Mouse (Mus musculus): ENCODE data around the gene Spop. TPM values are rescaled to one million over a fixed set of nuclear protein-coding genes. Genes with fewer than 3 reads are reported as not detected.
"Not testable (repeated sequence)": the region's sequence is repeated elsewhere in the genome, so short reads cannot be mapped to it uniquely, and the experiment has no call there.

Spop gene
- total RNA-seq, 2 experiments from 2014 or later, result 103 to 126 TPM

DNA sequence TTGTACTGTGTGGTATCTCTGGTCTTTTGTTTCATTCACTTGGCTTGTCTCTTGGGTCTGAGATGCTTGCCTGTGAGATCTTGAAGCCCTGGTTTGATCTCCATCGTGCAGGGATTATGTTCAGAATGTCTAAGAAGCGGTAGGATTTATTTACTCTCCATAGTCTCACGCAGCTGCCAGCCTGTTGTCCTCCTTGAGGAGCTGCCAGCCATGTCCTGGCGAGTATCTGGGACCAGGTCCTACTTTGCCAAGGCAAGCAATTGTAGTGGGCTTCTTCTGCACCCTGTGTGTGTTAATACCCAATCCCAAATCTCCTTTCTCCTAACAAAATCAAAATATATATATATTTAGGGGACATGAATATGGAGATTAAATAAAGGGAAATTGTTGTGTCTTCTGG, 79.1 kb downstream of the Spop start:
- intact Hi-C loops (cut with DNase I), result no loop called here
- DNase-seq, result peak; percentile 66

DNA sequence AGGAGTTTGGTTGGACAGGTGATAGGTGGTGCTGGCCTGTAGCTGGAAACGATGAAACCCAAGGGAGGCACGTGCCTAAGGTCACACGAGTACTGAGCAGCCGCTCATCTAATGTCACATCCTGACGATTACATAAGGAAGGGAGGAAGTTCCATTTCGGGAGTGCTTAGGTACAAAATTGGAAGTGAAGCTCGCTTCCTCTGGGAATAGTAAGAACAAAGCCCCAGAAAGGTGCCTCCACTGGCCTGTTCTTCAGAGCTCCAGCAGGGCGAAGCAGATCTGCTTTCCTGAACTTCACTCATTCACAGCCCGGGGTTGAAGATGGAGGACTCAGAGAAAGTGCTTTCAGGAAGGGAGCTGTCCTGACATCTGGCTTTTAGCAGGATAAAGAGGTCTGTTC, 80.1 kb downstream of the Spop start:
- intact Hi-C loops (cut with DNase I), result no loop called here
- DNase-seq, result no peak

DNA sequence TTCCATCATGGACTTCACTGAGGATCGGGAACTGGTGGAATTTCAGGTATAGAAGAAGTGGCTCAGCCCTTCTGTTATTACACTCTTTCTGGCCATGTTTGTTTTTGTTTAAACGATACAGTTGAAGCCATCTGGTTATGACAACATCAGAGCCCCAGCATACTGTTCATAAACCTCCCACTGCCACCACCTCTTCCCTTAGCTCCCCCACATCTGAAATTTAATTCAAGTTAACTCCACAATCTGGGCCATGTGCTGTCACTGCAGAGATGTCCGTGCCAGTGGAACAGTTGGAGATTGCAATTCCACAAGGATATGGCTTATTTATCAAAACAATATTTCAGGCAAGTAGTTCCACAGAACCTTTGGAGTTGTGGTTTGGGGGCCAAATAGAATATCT, 80.5 kb downstream of the Spop start:
- intact Hi-C loops (cut with DNase I), result no loop called here
- no peak for DNase-seq

DNA sequence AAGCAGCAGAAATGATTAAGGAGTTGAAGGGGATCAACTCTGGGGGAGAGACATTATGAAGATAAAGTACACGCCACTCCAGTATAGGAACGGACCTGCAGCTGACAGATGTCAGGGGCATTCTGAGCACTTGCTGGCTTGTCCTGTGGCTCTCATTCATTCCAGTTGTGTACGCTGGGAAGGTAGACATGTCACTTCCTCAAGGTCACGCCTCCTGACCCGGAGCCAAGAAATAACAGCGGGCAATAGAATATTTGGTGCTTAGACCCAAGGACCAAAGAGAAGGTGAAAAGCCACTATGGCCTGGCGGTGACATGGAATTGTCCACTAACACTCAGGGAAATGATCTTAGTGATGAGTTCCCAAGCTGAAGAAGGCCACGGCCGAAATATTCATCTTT, 82.0 kb downstream of the Spop start:
- no peak for DNase-seq
- intact Hi-C loops (cut with DNase I), result no loop called here

DNA sequence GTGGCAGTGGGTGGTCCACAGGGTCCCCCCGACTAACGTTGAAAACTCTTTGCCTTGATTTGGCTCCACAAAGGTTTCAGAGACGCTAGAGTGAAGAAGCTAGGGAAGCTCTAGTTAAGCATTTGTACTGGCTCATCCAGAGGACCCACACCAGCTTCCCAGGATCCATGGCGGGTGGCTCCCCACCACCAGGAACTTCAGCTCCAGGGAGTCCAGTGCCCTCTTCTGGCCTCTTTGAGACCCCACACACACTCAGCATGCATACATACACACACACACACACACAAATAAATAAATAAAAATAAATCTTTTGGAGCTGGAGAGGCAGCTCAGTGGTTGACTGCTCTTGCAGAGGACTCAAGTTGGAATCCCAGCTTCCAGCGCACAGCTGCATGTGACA, 84.0 kb downstream of the Spop start:
- intact Hi-C loops (cut with DNase I), result no loop called here
- DNase-seq, result no peak

- intact Hi-C loops (cut with DNase I), result no loop called here
These were observed 86.5 kb downstream of the Spop start for GRCm38 (mm10) chr11:95500412-95500811.

GRCm38 (mm10) chr11:95500836-95501235, 87.0 kb downstream of the Spop start:
- intact Hi-C loops (cut with DNase I), result no loop called here
- DNase-seq, result peak; percentile 64

More at GRCm38 (mm10) chr11:95500412-95500811, 86.5 kb downstream of the Spop start:
- DNase-seq, result no peak

- DNase-seq; intact Hi-C loops (cut with DNase I): not testable (repeated sequence)
These were observed 87.9 kb downstream of the Spop start for GRCm38 (mm10) chr11:95501826-95502225.

- intact Hi-C loops (cut with DNase I), result no loop called here
- DNase-seq, result no peak
These were observed 89.8 kb downstream of the Spop start for GRCm38 (mm10) chr11:95503581-95504180.

DNA sequence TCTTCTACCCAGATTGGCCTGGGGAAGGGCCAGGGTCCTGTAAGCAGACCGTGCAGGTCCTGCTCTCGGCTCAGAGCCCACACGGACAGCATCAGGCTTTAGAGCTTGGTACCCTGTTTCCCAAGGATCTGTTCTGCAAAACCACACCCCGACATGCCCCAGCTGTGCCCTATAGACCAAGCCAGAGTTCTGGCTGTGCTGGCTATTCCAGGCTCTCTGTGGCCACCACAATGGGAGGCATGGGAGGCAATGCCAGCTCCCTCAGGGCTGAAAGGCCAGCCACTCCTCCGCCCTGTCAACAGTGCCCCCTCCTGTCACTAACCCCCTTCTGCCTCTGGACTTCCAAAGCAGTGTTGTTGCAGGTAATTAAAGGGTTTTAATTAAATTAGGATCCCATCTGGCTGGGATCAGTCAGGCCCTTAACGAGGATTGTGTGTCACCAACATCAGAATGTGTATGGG, 90.4 kb downstream of the Spop start:
- DNase-seq, result peak; percentile 56
- intact Hi-C loops (cut with DNase I), result no loop called here

DNA sequence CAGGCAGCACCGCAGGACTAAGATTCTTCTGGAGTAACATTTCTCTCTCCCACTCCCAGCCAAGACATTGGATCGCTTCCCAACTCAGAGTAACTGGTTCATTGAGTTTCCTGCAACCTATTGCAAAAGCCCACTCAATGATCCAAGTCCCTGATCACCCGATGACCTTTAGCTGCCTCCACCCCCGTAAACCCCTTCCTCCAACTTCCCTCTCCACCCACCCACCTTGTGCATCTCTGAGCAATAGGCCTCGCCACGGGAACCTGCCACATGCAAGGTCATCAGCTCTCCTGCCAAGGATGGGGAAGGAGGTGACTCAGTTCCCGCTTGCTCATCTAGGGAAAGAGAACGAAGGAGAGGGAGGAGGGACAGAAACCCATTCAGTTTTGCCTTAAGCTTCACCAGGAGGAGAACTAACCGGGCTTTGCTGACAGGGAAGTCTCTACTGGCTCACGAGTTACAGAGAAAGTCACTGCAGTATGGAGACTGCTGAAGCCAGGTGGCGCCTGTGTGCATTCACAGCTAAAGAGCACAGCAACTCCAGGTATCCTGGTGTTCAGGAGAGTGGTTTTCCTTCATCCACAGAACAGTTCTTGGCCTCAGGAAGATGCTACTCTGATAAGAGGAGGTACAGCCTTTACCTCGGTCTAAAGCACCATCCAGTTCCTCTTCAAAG, 93.3 kb downstream of the Spop start:
- no peak for DNase-seq
- intact Hi-C loops (cut with DNase I), result no loop called here

DNA sequence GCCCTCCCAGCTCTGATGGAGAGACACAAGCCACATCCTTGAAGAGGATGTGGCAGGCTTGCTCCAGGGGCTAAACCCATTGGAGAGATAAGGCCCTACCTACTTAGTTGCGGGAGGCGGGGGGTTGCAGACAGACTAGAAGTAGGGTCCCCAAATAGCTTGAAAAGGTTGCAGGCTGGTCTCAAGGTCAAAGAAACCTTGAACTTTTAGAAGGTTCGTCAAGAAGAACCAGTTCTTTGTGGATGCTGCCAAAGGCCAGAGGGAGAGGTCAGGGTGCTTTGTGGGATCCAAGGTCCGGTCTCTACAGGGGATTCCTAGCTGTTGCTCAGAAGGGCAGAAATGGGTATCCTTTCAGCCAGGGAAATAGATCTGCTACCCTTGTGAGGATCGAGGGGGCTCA, 93.9 kb downstream of the Spop start:
- no peak for DNase-seq
- intact Hi-C loops (cut with DNase I), result no loop called here

- peak; percentile 62 for DNase-seq
- intact Hi-C loops (cut with DNase I), result no loop called here
These were observed 94.5 kb downstream of the Spop start for GRCm38 (mm10) chr11:95508211-95508926.

DNA sequence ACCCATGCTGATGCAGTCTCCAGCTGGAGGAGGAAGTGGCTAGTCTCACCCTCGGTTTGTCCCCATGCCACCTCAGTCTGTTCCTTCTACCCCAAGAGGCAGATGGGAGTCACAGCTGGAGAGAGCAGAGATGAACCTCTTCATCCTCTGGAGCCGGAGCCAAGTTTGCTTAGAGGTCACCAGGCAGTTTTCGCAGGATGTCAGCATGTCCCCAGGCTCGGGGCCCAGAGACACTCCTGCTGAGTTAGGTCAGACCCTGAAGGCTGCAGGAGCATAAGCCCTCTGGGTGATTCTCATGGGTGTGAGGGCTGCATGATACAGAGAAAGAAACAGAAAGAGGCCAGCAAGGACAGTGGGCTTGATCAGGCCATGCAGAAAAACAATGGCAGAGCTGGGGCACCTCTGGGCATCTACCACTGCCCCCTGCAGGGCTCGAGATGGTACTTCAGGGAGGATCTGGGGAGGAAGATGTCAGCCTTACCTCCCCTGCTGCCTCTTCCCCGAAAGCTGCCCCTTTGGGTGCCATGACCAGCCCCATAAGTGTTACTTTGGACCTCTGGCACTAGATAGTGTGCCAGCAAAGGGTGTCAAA, 95.3 kb downstream of the Spop start:
- no peak for DNase-seq
- intact Hi-C loops (cut with DNase I), result no loop called here

GRCm38 (mm10) chr11:95510631-95511030, 96.8 kb downstream of the Spop start:
- DNase-seq, result no peak
- intact Hi-C loops (cut with DNase I), result no loop called here

DNA sequence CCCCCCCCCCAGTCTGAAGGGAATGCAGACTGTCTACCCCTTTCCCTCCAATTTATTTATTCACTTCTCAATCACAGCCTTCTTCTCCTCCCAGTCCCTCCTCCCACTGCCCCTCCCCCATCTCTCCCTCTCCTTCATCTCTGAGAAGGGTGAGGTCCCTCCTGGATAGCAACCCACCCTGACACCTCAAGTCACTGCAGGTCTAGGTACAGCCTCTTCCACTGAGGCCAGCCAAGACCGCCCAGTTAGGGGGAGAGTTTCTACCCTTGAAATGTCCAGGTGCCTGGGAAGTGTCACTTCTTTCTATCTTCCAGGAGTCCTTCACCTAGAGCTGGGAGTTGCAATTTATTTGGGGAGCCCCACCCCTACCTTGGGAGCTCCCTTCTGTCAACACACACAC, 98.0 kb downstream of the Spop start:
- intact Hi-C loops (cut with DNase I), result no loop called here
- no peak for DNase-seq

- intact Hi-C loops (cut with DNase I), result no loop called here
- DNase-seq, result no peak
These were observed 98.5 kb downstream of the Spop start for GRCm38 (mm10) chr11:95512383-95512782.

GRCm38 (mm10) chr11:95513461-95514297, 99.8 kb downstream of the Spop start:
- intact Hi-C loops (cut with DNase I), result no loop called here
- DNase-seq, result no peak

GRCm38 (mm10) chr11:95514298-95514861, 100.5 kb downstream of the Spop start, which contains the start of gene Nxph3:
TSS of gene Nxph3 (minus strand) at chr11:95514570.
- intact Hi-C loops (cut with DNase I), result no loop called here
- peak; percentile 68 for DNase-seq

All from left cerebral cortex, postnatal 4 days (tissue).